Comparison of ENCODE assay signal across 10 mouse cellular contexts in genomic region chr7:145029124-145029523, GRCm38 (mm10).
DNase-seq lines count a peak whose midpoint lies in the region; ATAC-seq and TF ChIP-seq lines count a peak whose summit lies in the region.
"Had no signal": no experiment of that assay in that cellular context is flagged by ENCODE, and none has a peak within 500 bp of the region (broad histone marks: within the 10 kb centered on the region; RNA-seq: fewer than 3 reads in every experiment).

No protein-coding gene starts in this region.

- no peak for TF ChIP-seq POLR2A in lung, adult 2 months (IDR thresholded peaks at IDR 0.05; ENCODE audit: borderline replicate concordance, extremely low read depth, low read depth, low read length)

- H3K4me3 ChIP-seq in lung, adult 2 months (replicated peaks; ENCODE audit: extremely low read depth, low read depth, low read length) = no peak overlapping the region
- H3K4me3 ChIP-seq: limb, embryonic 13.5 days had no signal

- DNase-seq in cerebellum, postnatal 10 days = peak; percentile 43 to 45
- no peak for DNase-seq in cerebellum, adult 8-10 months
- no peak for DNase-seq in lung, adult 2 months
- no peak for DNase-seq in lung, postnatal 36 days
- peak; percentile 39 to 44 for DNase-seq in thymus, adult 18-20 months
- DNase-seq in cerebellum, adult 11 months = no peak
- DNase-seq in ovary, postnatal 36 days (ENCODE audit: low spot score) = no peak
- DNase-seq: forebrain, postnatal 0 days had no signal

- 58% methylated on average over 4 of the region's 4 CpGs for WGBS in lung, adult 2 months

- peak; percentile 53 for ATAC-seq in common myeloid progenitor, adult 5-6 weeks (replicated peaks; ENCODE audit: low read depth, poor library complexity, severe bottlenecking)
- ATAC-seq: forebrain, postnatal 0 days had no signal

- TF ChIP-seq CTCF in lung, adult 2 months (IDR thresholded peaks at IDR 0.05; ENCODE audit: insufficient read depth, low read length) = 0 out of 2 replicates have a peak, but pooled peaks have one; percentile 12

- peaks cover 14% of the 10 kb centered on the region for H3K4me1 ChIP-seq in lung, adult 2 months (ENCODE audit: control insufficient read depth, insufficient read depth, low read length)

Comparison
In these comparisons a context has a peak if more than half of its experiments do, and no peak if none do; other contexts are left out.
1. DNase-seq: peak in cerebellum, postnatal 10 days (2 of 2) and thymus, adult 18-20 months (2 of 2); none in cerebellum, adult 8-10 months (single experiment), lung, adult 2 months (single experiment), lung, postnatal 36 days (single experiment), cerebellum, adult 11 months (single experiment) and ovary, postnatal 36 days (single experiment).